Comparison of ENCODE assay signal across 8 mouse cellular contexts in genomic region chr8:123110649-123111048, GRCm38 (mm10). TPM values are rescaled to one million over a fixed set of nuclear protein-coding genes. Genes with fewer than 3 reads are reported as not detected.
DNase-seq lines count a peak whose midpoint lies in the region; TF ChIP-seq lines count a peak whose summit lies in the region.

No protein-coding gene starts in this region.

- TF ChIP-seq EP300 in MEL (IDR thresholded peaks at IDR 0.05; ENCODE audit: low read depth in 1 of 2, low read length in 2 of 2) = no peak

- H3K4me1 ChIP-seq in kidney, adult 2 months (ENCODE audit: control insufficient read depth, insufficient read depth, low read length) = no peaks in the 10 kb centered on the region
- H3K4me1 ChIP-seq in MEL (ENCODE audit: control insufficient read depth in 1 of 2, insufficient read depth in 2 of 2, low read length in 2 of 2) = peaks cover 12 to 15% of the 10 kb centered on the region in 2 experiments
- no peaks in the 10 kb centered on the region for H3K4me1 ChIP-seq in cortical plate, adult 2 months (ENCODE audit: control insufficient read depth, insufficient read depth, low read length)
- peaks cover 3% of the 10 kb centered on the region; the same call in 1 of the 2 replicates for H3K4me1 ChIP-seq in lung, adult 2 months (ENCODE audit: control insufficient read depth, insufficient read depth, low read length)
- H3K4me1 ChIP-seq in spleen, adult 2 months (ENCODE audit: control insufficient read depth, insufficient read depth, insufficient read length) = no peaks in the 10 kb centered on the region; the same call in 1 of the 2 replicates

- TF ChIP-seq CTCF in kidney, adult 2 months (conservative IDR thresholded peaks at IDR 0.05; ENCODE audit: insufficient read depth, insufficient read length, low read depth, low read length) = peak; percentile 73
- peak; percentile 67 to 82 (median 78) for TF ChIP-seq CTCF in MEL (IDR thresholded peaks at IDR 0.05 in 2 of 3, conservative IDR thresholded peaks at IDR 0.05 in 1 of 3; ENCODE audit: control insufficient read depth in 1 of 3, insufficient read depth in 1 of 3, low read depth in 2 of 3, low read length in 3 of 3, poor library complexity in 1 of 3, severe bottlenecking in 1 of 3)
- TF ChIP-seq CTCF in cortical plate, adult 2 months (IDR thresholded peaks at IDR 0.05; ENCODE audit: extremely low read depth, insufficient read depth, low read length) = peak; percentile 66
- TF ChIP-seq CTCF in lung, adult 2 months (IDR thresholded peaks at IDR 0.05; ENCODE audit: insufficient read depth, low read length) = peak; percentile 75
- TF ChIP-seq CTCF in spleen, adult 2 months (IDR thresholded peaks at IDR 0.05; ENCODE audit: extremely low read depth, insufficient read depth, insufficient read length, insufficient replicate concordance) = peak; percentile 59; the same call in 1 of the 2 replicates

- TF ChIP-seq RAD21 in MEL (IDR thresholded peaks at IDR 0.05; ENCODE audit: low read depth, low read length) = peak; percentile 43

- H3K9me3 ChIP-seq in MEL (replicated peaks; ENCODE audit: insufficient read depth, low read length) = no peaks in the 10 kb centered on the region

- H3K36me3 ChIP-seq in kidney, adult 2 months (ENCODE audit: control insufficient read depth, insufficient read depth, low read length) = no peaks in the 10 kb centered on the region
- peaks cover 0 to 13% of the 10 kb centered on the region in 2 experiments; a peak in 2 of 4 replicates for H3K36me3 ChIP-seq in MEL (ENCODE audit: control insufficient read depth in 1 of 2, insufficient read depth in 2 of 2, low read length in 2 of 2)
- H3K36me3 ChIP-seq in spleen, adult 2 months (ENCODE audit: control insufficient read depth, insufficient read depth, low read length) = peaks cover under 1% of the 10 kb centered on the region; the same call in 1 of the 2 replicates

- no peaks in the 10 kb centered on the region for H3K27me3 ChIP-seq in kidney, adult 2 months (replicated peaks; ENCODE audit: control insufficient read depth, insufficient read depth, low read length)
- no peaks in the 10 kb centered on the region for H3K27me3 ChIP-seq in MEL (ENCODE audit: control insufficient read depth in 1 of 2, insufficient read depth in 2 of 2, low read length in 2 of 2)
- H3K27me3 ChIP-seq in spleen, adult 2 months (ENCODE audit: control insufficient read depth, insufficient read depth, low read length) = no peaks in the 10 kb centered on the region

- no peak for TF ChIP-seq POLR2A in kidney, adult 2 months (IDR thresholded peaks at IDR 0.05; ENCODE audit: low read depth, low read length)
- no peak for TF ChIP-seq POLR2A in MEL (IDR thresholded peaks at IDR 0.05; ENCODE audit: control insufficient read depth in 1 of 2, insufficient read depth in 1 of 2, low read depth in 1 of 2, low read length in 2 of 2, poor library complexity in 1 of 2)
- no peak for TF ChIP-seq POLR2A in cortical plate, adult 2 months (IDR thresholded peaks at IDR 0.05; ENCODE audit: extremely low read depth, insufficient read depth, low read length)
- TF ChIP-seq POLR2A in lung, adult 2 months (IDR thresholded peaks at IDR 0.05; ENCODE audit: borderline replicate concordance, extremely low read depth, low read depth, low read length) = no peak
- no peak for TF ChIP-seq POLR2A in spleen, adult 2 months (IDR thresholded peaks at IDR 0.05; ENCODE audit: low read depth, low read length)

- H3K79me2 ChIP-seq in MEL (ENCODE audit: control insufficient read depth, insufficient read depth, low read length, poor library complexity) = no peaks in the 10 kb centered on the region

- no peak overlapping the region for H3K9ac ChIP-seq in MEL (ENCODE audit: control insufficient read depth, low read depth, low read length, poor library complexity, severe bottlenecking)

- DNase-seq in kidney, adult 2 months = peak; percentile 53
- DNase-seq in kidney, adult 11 months = no peak
- DNase-seq in MEL (ENCODE audit: low read depth, low spot score) = peak; percentile 88
- DNase-seq in induced T-regulatory cell, adult 2 months (ENCODE audit: low read depth) = peak; percentile 86
- peak; percentile 50 for DNase-seq in lung, adult 2 months
- peak; percentile 30 to 46 for DNase-seq in spleen, adult 2 months (ENCODE audit: low read depth in 1 of 2, low spot score in 2 of 2)
- DNase-seq in left cerebral cortex, adult 11 months (ENCODE audit: low spot score) = no peak

- no peak overlapping the region for H3K4me3 ChIP-seq in kidney, adult 2 months (ENCODE audit: insufficient read depth, low read depth, low read length)
- H3K4me3 ChIP-seq in MEL (ENCODE audit: control insufficient read depth in 1 of 2, insufficient read depth in 1 of 2, low read depth in 2 of 2, low read length in 2 of 2) = no peak overlapping the region
- H3K4me3 ChIP-seq in cortical plate, adult 2 months (ENCODE audit: insufficient read depth, low read length) = no peak overlapping the region
- no peak overlapping the region for H3K4me3 ChIP-seq in lung, adult 2 months (replicated peaks; ENCODE audit: extremely low read depth, low read depth, low read length)
- no peak overlapping the region for H3K4me3 ChIP-seq in spleen, adult 2 months (ENCODE audit: extremely low read depth, insufficient read depth, insufficient read length)

- 3% methylated on average over 4 of the region's 4 CpGs for WGBS in kidney, adult 2 months
- 4% methylated on average over 4 of the region's 4 CpGs for WGBS in lung, adult 2 months
- WGBS in spleen, adult 2 months = under 1% methylated on average over 4 of the region's 4 CpGs

- H3K27ac ChIP-seq in kidney, adult 2 months (ENCODE audit: insufficient read depth, low read depth, low read length) = no peak overlapping the region
- H3K27ac ChIP-seq in MEL (ENCODE audit: control insufficient read depth, low read depth, low read length) = no peak overlapping the region
- no peak overlapping the region for H3K27ac ChIP-seq in cortical plate, adult 2 months (ENCODE audit: insufficient read depth, low read length)
- H3K27ac ChIP-seq in spleen, adult 2 months (ENCODE audit: insufficient read depth, low read length) = no peak overlapping the region

TF ChIP-seq in MEL, 35 proteins besides CTCF, POLR2A, EP300 and RAD21 (continues in another document):
- peak; percentile 91; the same call in 1 of the 2 replicates for TF ChIP-seq MAZ (IDR thresholded peaks at IDR 0.05; ENCODE audit: low read depth, low read length)
- peak; percentile 65; the same call in 1 of the 2 replicates for TF ChIP-seq BHLHE40 (IDR thresholded peaks at IDR 0.05; ENCODE audit: borderline replicate concordance, low read depth, low read length)
- TF ChIP-seq SIN3A (IDR thresholded peaks at IDR 0.05; ENCODE audit: low read length) = peak; percentile 51; the same call in 1 of the 2 replicates
- TF ChIP-seq ZC3H11A (IDR thresholded peaks at IDR 0.05; ENCODE audit: low read depth, low read length) = peak; percentile 36
- peak; percentile 33; the same call in 1 of the 2 replicates for TF ChIP-seq MXI1 (IDR thresholded peaks at IDR 0.05; ENCODE audit: low read depth, low read length)
- no peak for TF ChIP-seq MEF2A (IDR thresholded peaks at IDR 0.05; ENCODE audit: extremely low read depth, insufficient replicate concordance, low read depth, low read length, poor library complexity, severe bottlenecking)
- TF ChIP-seq E2F4 (IDR thresholded peaks at IDR 0.05; ENCODE audit: borderline replicate concordance, low read depth, low read length) = no peak
- TF ChIP-seq MAFK (IDR thresholded peaks at IDR 0.05; ENCODE audit: borderline replicate concordance, low read depth, low read length) = no peak
- no peak for TF ChIP-seq ZMIZ1 (IDR thresholded peaks at IDR 0.05; ENCODE audit: low read depth, low read length)
- TF ChIP-seq CHD2 (IDR thresholded peaks at IDR 0.05; ENCODE audit: low read length) = no peak
- TF ChIP-seq SMC3 (IDR thresholded peaks at IDR 0.05; ENCODE audit: low read depth, low read length) = peak; percentile 80
- no peak for TF ChIP-seq ETS1 (IDR thresholded peaks at IDR 0.05; ENCODE audit: low read depth, low read length)
- TF ChIP-seq NELFE (IDR thresholded peaks at IDR 0.05; ENCODE audit: low read depth, low read length) = no peak
- peak; percentile 30; the same call in 1 of the 2 replicates for TF ChIP-seq ZNF384 (IDR thresholded peaks at IDR 0.05; ENCODE audit: low read depth, low read length)
- no peak for TF ChIP-seq MYB (IDR thresholded peaks at IDR 0.05; ENCODE audit: low read depth, low read length)

RNA-seq across cellular contexts. Expression of gene Cpne7, which starts 6.5 kb away (rescaled TPM):
- 2.5 and 3.4 TPM in 2 replicates for polyA plus RNA-seq in kidney, adult 2 months (2012; rRNA removed)
- total RNA-seq in MEL (2012; rRNA removed) = 2.2 and 3.5 TPM in 2 replicates
- polyA plus RNA-seq in MEL (2012; ENCODE audit: insufficient read depth in 1 of 2, insufficient read length in 2 of 2, low read depth in 1 of 2, low replicate concordance in 2 of 2, missing spikeins in 1 of 2) = 1 to 10 TPM in 1 of 2 experiments, not detected in 1; 4.5 TPM
- polyA plus RNA-seq in cortical plate, adult 2 months (2012; rRNA removed) = 72.5 and 108 TPM in 2 replicates
- 1.3 and 1.7 TPM in 2 replicates for polyA plus RNA-seq in lung, adult 2 months (2012; rRNA removed)
- 2.5 and 2.9 TPM in 2 replicates for polyA plus RNA-seq in spleen, adult 2 months (2012; rRNA removed)

RNA-seq across cellular contexts. Expression of gene Rpl13, which starts 8.5 kb away (rescaled TPM):
- 960 and 1,412 TPM in 2 replicates for polyA plus RNA-seq in kidney, adult 2 months (2012; rRNA removed)
- 2,918 and 3,113 TPM in 2 replicates for total RNA-seq in MEL (2012; rRNA removed)
- 1,000 to 10,000 TPM in 1 of 2 experiments, not detected in 1; 1,306 TPM for polyA plus RNA-seq in MEL (2012; ENCODE audit: insufficient read depth in 1 of 2, insufficient read length in 2 of 2, low read depth in 1 of 2, low replicate concordance in 2 of 2, missing spikeins in 1 of 2)
- polyA plus RNA-seq in cortical plate, adult 2 months (2012; rRNA removed) = 1,008 and 1,076 TPM in 2 replicates
- 1,500 and 2,209 TPM in 2 replicates for polyA plus RNA-seq in lung, adult 2 months (2012; rRNA removed)
- 2,207 and 4,905 TPM in 2 replicates for polyA plus RNA-seq in spleen, adult 2 months (2012; rRNA removed)

RNA-seq across cellular contexts. Expression of gene Sult5a1, which starts 47.5 kb away (rescaled TPM):
- 10.8 and 11.2 TPM in 2 replicates for polyA plus RNA-seq in kidney, adult 2 months (2012; rRNA removed)
- 0.15 TPM in 1 of 2 replicates, not detected in the other for total RNA-seq in MEL (2012; rRNA removed)
- not detected for polyA plus RNA-seq in MEL (2012; ENCODE audit: insufficient read depth in 1 of 2, insufficient read length in 2 of 2, low read depth in 1 of 2, low replicate concordance in 2 of 2, missing spikeins in 1 of 2)
- 0.10 and 0.87 TPM in 2 replicates for polyA plus RNA-seq in cortical plate, adult 2 months (2012; rRNA removed)
- polyA plus RNA-seq in lung, adult 2 months (2012; rRNA removed) = 35.3 and 45.2 TPM in 2 replicates
- 0.42 and 0.92 TPM in 2 replicates for polyA plus RNA-seq in spleen, adult 2 months (2012; rRNA removed)

RNA-seq across cellular contexts. Expression of gene Spg7, which starts 47.9 kb away (rescaled TPM):
- polyA plus RNA-seq in kidney, adult 2 months (2012; rRNA removed) = 137 and 150 TPM in 2 replicates
- 28.9 and 32.0 TPM in 2 replicates for total RNA-seq in MEL (2012; rRNA removed)
- 10 to 100 TPM in 1 of 2 experiments, not detected in 1; 36.0 TPM for polyA plus RNA-seq in MEL (2012; ENCODE audit: insufficient read depth in 1 of 2, insufficient read length in 2 of 2, low read depth in 1 of 2, low replicate concordance in 2 of 2, missing spikeins in 1 of 2)
- polyA plus RNA-seq in cortical plate, adult 2 months (2012; rRNA removed) = 76.9 and 93.5 TPM in 2 replicates
- polyA plus RNA-seq in lung, adult 2 months (2012; rRNA removed) = 71.1 and 85.5 TPM in 2 replicates
- 62.6 and 74.1 TPM in 2 replicates for polyA plus RNA-seq in spleen, adult 2 months (2012; rRNA removed)

Comparison
In these comparisons a context has a peak if more than half of its experiments do, and no peak if none do; other contexts are left out.
1. DNase-seq: peak in kidney, adult 2 months (single experiment), MEL (single experiment), induced T-regulatory cell, adult 2 months (single experiment), lung, adult 2 months (single experiment) and spleen, adult 2 months (2 of 2); none in kidney, adult 11 months (single experiment) and left cerebral cortex, adult 11 months (single experiment).
2. RNA of gene Cpne7, which starts 6.5 kb away (polyA plus RNA-seq): 72.5 to 108 TPM in cortical plate, adult 2 months; 4.5 TPM in MEL, 2.5 to 2.9 TPM in spleen, adult 2 months, 2.5 to 3.4 TPM in kidney, adult 2 months and 1.3 to 1.7 TPM in lung, adult 2 months; every median in the first group is over 10 times any median in the second.
3. Peak in every context shown above with its lines, with median percentiles within 50 percentile points of each other: CTCF ChIP-seq.